Mouse (Mus musculus) liver, embryonic 14.5 days (tissue): Measurements from ENCODE around the gene Utp3.

Experiments used
- CTCF ChIP-seq: IDR thresholded peaks from 2 replicates; pipeline ENCODE4 v1.5.1; 2016; ENCODE audit warnings: antibody characterized with exemption, low read depth, control low read depth
- EP300 ChIP-seq: IDR thresholded peaks from 2 replicates; pipeline ENCODE4 v1.6.1; 2016; ENCODE audit warnings: antibody characterized with exemption, low read depth

DNA sequence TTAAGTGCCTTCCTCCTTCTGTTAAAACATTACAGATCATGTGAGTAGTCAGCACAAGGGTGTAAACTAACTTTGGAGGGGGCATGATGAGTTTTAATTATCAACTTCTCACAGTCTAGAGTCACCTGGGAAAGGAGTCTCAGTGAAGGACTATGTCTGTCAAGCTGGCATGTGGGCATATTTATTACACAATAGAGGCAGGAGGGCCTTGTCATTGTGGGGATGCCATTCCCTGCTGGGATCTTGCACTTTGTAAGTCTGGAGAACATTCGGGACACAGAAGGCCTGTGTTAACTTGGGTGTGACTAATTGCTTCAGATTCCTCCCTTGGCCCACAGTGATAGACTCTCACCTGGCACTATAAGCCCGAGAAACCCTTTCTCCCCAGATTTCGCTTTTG lies 15.3 kb downstream of the Utp3 start:
- no peak for TF ChIP-seq CTCF
- no peak for TF ChIP-seq EP300
